Mouse (Mus musculus): ENCODE results near the gene Prpsap2. TPM values are rescaled to one million over a fixed set of nuclear protein-coding genes. Genes with fewer than 3 reads are reported as not detected.

Gene Prpsap2
- total RNA-seq (2023) = 46.0 to 56.4 TPM (median 50.7 TPM) in 4 replicates

DNA sequence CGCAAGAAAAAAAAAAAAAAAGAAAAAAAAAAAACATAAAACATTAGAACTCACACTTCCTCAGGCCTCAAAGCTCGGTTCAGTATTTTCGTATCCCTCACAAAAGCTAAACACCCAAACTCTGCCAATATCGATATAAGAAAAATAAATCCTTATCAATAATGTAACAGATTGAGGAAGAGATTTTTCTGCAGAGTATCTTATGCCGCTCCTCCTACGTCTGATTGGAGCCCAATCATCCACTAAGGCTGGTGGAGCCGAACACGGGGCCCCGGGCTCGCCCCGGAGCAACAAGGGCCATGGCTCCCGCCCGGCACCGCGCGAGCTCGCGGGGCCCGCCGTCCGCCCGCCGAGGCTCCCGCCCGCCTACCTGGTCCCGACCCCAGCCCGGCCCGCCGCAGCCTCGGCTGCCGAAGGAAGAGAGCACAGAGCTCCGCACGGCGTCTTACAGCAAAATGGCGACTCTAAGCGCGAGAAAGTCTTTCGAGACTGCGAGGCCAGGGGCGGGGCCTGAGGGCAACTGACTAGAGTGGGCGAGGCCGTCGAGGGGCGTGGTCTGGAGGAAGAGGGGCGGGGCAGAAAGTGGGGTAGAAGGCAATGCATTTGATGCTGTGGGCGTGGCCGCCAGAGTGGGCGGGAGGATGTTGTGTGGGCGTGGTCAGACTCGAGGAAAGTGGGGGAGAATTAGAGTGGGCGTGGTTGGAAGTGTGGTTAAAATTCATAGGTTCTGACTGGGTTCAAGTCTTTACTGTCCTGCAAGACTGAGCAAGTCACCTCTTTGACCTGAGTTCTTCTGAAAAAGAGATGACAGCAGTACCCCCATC lies at the start of gene Prpsap2:
Prpsap2 (minus strand) TSS at position 505 of the 824 bp plus-strand sequence.

DNA sequence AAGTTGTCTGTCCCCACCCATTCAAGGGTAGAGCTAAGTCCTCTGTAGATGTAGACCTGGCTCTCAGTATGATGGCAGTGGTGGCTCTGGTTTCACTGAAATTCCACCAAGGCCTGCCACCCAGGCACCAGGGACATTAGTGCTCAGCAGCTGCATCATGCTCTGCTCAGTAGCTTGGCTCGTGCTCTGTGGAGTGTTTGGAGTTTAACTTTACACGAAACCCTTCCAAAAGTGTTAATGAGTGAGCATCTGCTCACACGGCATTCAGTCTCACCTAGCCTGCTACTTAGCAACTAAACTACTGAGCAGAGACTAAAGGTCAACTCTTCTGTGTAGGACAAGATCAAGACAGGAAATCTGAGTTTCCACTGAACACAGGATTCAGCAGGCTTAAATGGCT lies 41.3 kb downstream of the Prpsap2 start, which contains the start of gene Slc5a10:
Slc5a10 (minus strand) TSS at position 191 of the 400 bp plus-strand sequence.

DNA sequence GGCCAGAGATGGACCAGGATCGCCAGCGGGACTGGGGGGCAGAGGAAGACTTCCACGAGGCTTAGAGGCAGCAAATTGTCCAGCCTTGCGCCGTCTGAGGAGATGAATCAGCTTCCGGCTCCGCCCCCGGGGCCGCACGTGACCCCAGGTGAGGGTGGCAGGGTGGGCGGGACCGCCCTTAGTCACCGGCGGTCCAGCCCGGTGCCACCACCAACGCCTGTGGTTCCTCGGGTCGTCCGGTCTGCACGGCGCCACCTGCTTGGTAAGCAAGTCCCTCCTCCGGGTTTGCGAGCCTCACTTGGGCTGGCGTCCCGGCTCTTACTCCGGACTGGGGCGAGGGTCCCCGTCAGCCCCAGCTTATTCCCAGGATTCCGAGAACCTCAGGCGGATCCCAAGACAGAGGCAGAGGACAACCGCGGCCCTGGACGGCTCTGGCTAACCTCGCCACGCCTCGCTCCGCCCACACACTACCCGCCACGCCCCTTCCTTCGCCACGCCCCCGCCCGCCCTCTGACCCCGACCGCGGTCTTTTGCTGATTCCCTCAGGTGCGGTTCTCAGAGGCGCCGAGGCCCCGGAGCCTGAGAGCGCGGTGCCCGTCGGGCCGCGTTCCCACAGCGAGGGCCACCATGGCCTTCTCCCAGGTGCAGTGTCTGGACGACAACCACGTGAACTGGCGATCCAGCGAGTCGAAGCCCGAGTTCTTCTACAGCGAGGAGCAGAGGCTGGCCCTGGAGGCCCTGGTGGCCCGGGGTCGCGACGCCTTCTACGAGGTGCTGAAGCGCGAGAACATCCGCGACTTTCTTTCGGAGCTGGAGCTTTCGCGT lies 77.8 kb downstream of the Prpsap2 start, which contains the start of gene Fam83g:
Fam83g (plus strand) TSS at position 185 of the 825 bp plus-strand sequence.

Other genes starting within 250 kb of the Prpsap2 start
- 5.0 to 7.7 TPM (median 7.1 TPM) in 4 replicates for gene Epn2, start 182.4 kb downstream of the Prpsap2 start, total RNA-seq (2023)
- 247 to 260 TPM (median 255 TPM) in 4 replicates for gene Grap, start 108.8 kb downstream of the Prpsap2 start, total RNA-seq (2023)
- gene Fam83g, start 78.0 kb downstream of the Prpsap2 start, total RNA-seq (2023) = 4.9 to 6.7 TPM (median 5.9 TPM) in 4 replicates
- gene Slc5a10, start 41.3 kb downstream of the Prpsap2 start, total RNA-seq (2023) = not detected in 4 replicates
- gene Ulk2, start 93.0 kb upstream of the Prpsap2 start, total RNA-seq (2023) = 27.4 to 32.7 TPM (median 30.1 TPM) in 4 replicates
- 49.9 to 59.4 TPM (median 57.7 TPM) in 4 replicates for gene Akap10, start 168.2 kb upstream of the Prpsap2 start, total RNA-seq (2023)
- gene Specc1, start 194.7 kb upstream of the Prpsap2 start, total RNA-seq (2023) = 0.46 to 1.4 TPM (median 1.1 TPM) in 4 replicates

All from B cell, adult 62 days (primary cell).